Mouse (Mus musculus): Measurements from ENCODE around the gene Hs6st3. TPM values are rescaled to one million over a fixed set of nuclear protein-coding genes. Genes with fewer than 3 reads are reported as not detected.
A peak's percentile ranks its signal among the peaks of the same experiment; 100 is the strongest.
"Not testable (repeated sequence)": the region's sequence is repeated elsewhere in the genome, so short reads cannot be mapped to it uniquely, and the experiment has no call there.

The Hs6st3 gene
- total RNA-seq, 2 experiments from 2014 or later = 49.8 to 58.4 TPM

DNA sequence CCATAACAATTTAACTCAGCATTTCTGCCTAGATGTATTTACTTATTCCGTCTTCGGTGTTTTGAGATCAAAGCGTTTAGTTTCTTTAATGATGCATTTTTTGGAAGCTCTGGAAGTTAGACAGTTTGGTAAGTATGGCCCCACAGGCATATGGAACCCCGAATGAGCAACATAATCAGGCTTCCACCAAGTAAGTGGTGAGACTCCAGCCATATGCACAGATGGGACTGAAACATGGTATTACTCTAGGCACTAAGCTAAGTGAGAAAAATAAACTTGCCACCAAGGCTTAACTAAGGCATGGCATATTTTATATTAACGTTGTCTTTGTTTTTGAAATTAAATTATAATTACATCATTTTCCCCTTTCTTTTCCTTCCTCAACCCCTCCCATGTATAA lies 284.8 kb downstream of the Hs6st3 start:
- no peak for DNase-seq (ENCODE audit: low spot score in 2 of 2)

DNA sequence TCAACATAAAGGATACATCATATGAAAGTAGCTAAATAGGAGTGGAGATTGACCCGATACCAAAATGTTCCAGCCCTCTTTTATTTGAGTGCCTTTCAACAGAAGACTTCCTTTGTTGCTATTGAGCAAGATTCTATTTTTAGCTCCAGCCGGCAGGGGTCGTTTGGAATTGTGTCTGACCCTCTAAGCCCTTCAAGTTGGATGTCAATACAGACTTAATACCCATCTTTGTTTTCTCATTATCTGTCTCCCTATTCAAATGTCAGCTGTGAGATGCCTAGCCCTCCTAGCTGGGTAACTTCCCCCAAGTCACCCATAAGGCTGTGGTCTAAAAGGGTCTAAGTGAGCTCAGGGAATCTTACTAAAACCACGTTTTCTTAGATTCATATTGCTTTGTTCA lies 312.3 kb downstream of the Hs6st3 start:
- DNase-seq (ENCODE audit: low spot score in 2 of 2) = no peak

DNA sequence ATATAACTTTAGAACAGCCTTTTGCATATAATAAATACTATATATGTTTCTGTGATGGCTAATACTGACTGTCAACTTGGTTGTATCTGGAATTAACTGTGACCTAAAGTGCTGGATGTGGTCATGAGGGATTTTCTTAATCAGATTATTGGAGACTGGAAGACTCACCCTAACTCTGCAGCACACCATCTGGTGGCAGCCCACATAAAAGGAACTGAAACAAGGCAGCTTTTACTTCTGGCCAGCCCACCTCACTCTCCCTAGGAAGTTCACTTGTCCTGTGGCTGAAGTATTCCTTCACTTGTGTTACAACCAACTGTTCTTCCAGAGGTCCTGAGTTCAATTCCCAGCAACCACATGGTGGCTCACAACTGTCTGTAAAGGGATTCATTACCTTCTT lies 313.5 kb downstream of the Hs6st3 start:
- DNase-seq (ENCODE audit: low spot score in 2 of 2) = no peak

DNA sequence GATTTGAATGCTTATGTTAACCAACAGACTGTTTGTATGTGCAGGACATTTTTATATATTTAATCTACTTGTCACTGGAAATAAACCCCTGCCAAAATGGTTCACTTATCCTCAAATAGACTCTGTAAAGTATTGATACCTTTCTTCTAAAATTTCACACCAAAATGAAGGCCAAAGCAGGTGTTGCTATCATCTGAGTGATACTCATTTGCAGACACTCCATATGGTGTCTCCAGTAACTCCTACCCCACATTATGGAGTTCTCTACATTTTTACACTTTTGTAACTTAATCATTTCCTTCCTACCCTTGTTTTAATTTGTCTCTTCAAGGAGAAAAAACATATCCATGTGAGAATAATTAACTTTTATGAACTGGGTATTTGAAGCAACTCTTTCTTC lies 314.2 kb downstream of the Hs6st3 start:
- no peak for DNase-seq (ENCODE audit: low spot score in 2 of 2)

DNA sequence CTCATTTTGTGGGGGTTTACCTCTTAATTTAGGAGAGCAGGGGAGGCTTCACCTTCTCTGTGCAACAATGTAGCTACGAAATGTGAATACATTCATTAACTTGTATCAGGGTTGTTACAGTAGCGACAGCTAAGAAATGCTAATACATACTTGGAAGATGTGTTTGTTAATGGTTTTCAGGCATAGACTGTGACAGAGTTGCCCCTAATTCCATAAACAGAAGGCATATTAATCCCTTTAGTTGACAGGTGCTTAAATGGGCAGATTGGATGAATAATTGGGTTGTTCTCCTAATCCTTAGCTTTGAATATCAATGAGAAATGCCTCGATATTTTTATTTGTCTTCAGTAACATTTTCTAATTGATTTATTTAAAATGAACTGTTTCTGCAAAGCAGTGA lies 314.7 kb downstream of the Hs6st3 start:
- DNase-seq (ENCODE audit: low spot score in 2 of 2) = no peak

DNA sequence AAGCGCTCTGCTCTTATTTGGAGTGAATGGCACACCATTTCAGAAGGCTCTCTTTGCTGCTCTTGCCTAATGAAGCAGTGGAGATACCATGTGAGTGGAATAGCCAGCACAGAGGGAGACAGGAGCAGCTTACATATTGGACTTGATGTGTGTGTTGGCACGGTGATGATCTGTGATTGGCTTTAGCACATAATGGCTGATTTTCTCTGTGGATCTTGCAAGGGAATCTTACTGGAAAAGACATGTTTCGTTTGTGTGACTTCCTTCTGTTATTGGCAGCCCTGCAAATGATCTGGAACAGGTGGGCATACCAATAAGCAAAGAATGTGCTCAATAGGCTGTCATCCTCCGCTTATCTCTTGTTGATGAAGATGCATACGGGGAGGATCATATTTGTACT lies 326.2 kb downstream of the Hs6st3 start:
- no peak for DNase-seq (ENCODE audit: low spot score in 2 of 2)

DNA sequence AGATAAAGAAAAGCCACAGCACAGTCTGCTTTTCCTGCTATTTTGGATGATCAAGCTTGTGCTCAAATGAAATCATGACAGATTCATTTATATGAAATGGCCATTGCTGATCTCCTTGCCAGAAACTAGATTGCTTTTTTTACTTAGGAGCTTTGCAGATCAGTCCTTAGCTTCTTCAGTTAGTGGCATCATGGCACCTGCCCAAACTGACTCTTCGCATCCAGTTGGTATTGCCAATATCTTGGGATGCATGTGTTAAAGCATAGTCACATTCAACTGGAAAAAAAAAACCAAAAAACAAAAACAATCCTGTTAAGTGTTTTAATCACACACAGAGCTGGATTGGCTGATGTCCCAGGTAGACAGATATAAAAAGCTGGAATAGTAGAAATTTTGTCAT lies 326.7 kb downstream of the Hs6st3 start:
- DNase-seq (ENCODE audit: low spot score in 2 of 2) = no peak

DNA sequence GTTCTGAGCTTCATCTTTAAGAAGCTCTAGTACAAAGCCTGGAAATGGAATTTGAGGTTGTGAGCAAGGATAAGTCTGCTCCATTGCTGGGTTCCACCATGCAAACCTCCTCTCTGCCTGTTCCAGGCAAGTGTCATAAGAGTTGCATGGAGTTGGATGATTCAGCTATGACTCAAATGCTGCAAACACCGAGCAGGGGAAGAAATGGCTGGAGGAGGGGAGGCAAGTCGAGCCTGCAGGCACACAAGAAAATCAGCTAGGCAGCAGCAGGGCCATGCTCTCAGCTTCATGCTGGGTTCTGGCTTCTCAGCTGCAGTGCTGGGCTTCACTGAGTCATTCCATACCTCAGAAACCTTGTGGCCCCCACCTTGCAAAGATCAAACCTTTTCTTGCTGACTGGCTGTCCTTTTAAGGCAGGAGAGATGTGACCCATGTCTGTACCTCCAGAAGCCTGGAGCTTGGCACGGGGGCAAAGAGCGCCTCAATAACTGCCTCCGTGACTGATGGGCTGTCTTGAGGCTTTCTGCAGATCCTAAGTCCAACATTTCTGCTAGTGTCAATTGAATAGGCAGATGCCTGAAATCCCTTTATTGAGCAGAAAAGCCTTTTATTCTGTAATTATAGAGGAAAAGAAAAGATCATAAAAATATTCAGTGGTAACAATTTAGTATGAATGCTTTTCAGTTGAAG lies 328.9 kb downstream of the Hs6st3 start:
- DNase-seq (ENCODE audit: low spot score in 2 of 2) = peak; percentile 38 to 53

DNA sequence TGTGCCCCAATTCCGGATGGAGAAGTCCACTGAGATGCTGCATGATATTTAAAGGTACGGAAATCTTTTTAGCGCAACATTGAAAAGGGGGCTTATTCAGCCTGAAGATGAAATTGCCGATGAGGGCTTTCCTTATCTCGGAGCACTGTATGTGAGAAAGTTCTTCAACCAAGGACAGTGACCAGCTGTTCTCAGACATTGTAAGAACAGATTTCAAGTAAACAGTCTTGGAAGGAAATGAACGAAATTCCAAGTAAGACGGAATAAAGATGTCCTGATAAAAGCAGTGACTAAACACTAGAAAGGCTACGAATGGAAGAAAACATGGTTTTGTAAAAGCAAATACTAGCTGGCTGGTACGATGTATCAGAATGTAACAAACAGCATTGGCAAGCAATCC lies 338.4 kb downstream of the Hs6st3 start:
- DNase-seq (ENCODE audit: low spot score in 2 of 2) = no peak

DNA sequence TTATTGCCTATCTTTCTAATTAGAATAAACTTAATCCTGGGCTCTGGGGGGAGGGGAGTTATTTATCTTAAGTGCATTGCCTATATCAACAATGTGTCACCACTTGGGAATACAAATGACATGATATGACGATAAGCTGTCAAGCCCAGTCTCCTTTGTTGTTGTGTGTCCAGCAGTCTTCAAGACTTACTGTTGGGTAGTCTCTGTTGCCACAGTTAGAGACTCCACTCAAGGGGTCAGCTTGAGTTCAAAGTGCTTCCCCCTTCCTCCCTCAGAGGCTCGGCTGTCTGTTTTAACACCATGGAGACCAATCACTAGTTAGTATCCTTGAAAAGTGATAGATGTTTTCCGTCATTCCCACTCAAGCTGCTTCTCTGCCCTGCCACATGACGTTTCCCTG lies 339.7 kb downstream of the Hs6st3 start:
- no peak for DNase-seq (ENCODE audit: low spot score in 2 of 2)

DNA sequence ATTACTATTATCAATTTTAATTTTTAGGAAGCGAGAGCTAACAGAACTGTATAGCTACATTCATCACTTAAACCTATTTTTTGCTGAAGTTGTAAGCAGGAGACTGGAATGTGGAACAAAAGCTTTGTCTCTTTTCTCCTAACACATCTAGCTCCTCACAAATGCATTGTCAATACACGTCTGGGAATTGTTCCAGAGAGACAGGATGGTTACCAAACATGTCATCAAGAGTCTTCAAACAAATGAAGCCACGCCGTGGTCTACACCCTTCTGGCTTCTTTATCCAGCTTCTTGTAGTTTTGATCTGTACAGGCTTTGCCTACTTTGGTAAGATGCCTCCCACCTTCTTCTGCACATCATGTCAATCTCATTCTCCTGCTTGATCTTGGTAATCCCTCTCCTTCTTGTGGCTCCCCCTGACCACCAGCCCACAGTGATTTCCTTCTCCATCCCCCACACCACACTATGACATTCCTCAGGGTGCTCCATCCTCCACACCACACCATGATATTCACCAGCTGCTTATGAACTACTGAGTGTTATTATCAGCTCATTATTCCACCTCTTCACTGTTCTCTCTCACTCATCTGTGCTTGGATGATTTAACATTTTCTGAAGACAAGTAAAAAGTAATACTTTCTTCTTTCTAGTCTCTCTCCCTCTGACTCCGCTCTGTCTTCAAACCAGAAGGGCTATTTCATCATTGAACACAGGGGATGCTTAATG lies 351.0 kb downstream of the Hs6st3 start:
- DNase-seq (ENCODE audit: low spot score in 2 of 2) = no peak

DNA sequence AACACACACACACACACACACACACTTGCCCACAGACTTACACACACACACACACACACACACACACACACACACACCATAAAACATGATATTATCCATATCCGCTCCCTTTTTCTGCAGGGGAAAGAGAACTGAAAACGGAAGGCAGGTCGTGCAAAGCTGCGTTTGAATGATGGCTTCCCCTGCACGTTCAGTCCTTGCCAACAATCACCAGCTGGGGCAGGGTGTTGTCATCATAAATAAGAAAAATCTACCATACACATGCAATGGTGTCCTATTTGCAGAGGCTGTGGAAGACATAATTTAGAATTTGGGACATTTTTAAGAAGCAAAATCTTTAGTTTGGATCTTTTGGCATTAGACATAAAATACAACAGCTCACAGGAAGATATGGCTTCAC lies 382.5 kb downstream of the Hs6st3 start:
- DNase-seq (ENCODE audit: low spot score in 2 of 2) = no peak

DNA sequence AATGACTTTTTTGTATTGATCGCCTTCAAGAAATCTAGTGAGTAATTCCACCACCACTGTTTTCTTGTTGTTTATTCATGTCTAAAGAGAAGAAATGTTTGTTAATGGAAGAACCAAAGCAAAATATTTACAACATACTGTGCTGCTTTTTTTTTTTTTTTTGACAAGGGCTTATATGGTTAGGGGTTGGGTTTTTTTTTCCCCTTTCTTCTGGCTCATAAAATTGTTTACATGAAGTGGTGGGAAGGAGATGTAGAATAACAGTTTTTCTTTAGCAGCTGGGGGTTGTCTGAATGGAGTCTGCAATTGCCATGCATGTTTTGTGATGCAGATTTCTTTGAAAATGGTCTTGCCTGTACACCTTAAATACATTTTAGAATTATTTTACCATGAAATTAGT lies 382.9 kb downstream of the Hs6st3 start:
- DNase-seq (ENCODE audit: low spot score in 2 of 2) = no peak

DNA sequence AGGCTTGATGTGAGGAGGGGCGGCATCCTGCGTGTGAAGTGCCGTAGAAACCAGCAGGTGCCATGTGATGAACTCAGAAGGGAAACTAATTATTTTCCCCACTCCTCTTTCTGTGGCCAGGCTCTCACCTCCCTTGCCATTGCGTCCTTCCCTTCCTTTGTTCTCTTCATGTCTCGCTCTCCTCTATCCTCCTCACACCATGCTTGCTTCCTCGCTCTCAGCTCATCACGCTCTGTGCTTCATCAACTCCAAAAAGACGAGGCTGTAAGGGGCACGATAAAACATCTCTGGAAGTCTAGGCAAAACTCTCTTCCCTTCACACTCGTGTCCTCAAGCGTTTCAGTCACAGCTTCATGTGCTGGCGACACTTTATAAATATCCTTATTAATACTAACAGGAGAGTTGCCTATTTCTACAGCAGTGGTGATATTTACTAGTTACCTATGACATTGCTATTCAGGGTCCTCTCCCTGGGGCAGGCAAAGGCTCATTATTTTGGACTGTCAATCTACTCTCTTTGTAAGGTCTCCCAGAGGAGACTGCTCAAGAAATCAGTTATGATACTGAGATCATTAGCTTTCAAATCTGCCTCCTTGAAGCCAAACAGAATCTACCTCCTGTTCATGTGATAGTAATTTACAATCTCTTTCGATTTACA lies 394.9 kb downstream of the Hs6st3 start:
- no peak for DNase-seq (ENCODE audit: low spot score in 2 of 2)

DNA sequence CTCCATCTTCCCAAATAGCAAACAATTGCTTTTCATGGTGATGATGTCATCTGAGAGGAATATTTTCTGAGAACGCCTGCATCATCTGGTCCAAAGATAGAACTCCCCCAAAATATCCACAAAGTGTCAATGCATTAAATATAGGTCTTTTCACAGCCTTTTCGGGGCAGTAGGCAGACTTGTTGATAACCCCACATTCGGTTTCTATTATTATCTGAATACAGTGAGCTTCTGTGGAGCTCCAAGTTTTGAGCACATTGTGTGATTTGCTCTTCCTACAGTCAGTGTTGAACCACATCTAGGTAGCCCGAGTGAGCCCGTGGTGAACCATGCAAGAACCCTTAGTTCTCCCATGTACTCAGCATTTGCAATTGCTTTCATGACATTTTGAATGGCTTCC lies 402.4 kb downstream of the Hs6st3 start:
- DNase-seq (ENCODE audit: low spot score in 2 of 2) = no peak

DNA sequence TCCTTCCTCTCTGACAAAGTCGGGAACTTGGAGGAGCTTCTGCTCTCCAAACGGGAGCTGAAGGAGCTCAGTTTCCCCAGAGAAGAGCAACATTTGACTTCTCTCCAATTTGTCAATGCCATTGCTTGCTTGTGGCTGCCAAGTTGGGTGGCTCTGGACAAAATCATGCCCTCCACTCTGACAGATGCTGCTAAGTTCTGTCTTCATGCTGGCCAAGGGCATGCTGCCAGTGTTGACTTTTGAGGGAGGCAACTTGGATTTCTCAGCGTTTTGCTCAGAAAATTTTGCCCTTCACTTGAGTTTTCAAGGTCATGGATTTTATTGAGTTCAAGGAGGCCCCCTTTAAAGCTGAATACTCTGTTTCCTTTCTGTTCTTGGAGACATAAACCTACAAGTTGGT lies 406.5 kb downstream of the Hs6st3 start:
- no peak for DNase-seq (ENCODE audit: low spot score in 2 of 2)

DNA sequence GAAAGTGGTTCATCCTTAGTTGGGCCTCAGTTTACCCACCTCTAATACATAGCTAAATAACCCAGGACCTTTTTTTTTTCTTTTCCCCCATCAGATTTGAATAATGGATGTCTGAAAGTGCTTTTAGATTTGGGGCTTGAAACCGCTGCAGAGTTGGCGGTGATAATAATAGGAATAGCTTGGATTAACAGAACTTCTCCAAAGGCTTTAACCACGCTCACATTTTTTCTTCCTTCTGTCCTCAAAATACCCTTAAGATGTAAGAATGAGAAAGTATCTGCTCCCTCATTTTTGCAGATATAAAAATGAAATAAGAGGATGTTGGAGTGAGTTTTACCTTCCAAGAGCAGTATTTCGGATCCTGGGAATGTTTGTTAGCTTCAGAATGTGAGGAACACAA lies 420.2 kb downstream of the Hs6st3 start:
- DNase-seq (ENCODE audit: low spot score in 2 of 2) = no peak

DNA sequence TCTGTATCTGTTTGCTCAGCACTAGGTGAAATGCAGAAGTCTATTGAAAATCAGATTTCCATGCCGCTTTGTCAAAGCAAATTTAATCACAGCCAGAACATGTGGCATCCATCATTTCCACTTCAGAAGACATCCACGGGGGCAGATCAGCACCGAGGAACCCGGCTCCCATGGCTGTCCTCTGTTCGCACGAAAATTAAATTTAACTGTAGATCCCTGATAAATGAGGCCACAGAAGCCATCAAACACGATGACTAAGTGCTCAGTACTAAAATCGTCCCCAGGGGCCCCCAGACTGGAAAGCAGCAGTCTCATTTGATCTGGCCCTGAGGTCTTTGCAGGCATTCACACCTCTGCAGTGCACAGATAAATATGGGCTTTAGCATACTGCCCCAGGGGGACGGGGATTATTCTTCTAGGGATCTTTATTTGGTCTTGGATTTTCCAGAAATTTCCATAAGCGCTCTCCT lies 443.9 kb downstream of the Hs6st3 start:
- DNase-seq (ENCODE audit: low spot score in 2 of 2) = no peak

DNA sequence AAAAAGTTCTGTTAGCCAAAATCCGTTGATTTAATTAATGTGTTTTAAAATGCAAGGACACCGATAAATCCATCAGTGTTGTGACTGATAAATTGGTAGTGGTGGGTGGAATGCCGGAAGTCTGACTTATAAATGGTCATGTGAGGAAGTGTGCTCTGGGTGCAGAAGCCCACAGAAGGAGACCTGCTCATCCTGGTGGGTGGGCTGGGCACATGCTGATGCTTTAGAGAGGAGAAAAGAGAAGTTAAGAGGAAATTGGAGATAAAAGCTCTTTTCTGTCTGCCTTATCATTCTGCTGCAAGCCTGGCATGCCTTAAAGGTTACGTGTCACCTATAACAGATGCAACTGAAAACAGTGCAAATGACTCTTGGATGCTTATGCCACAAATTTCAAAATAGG lies 446.9 kb downstream of the Hs6st3 start:
- no peak for DNase-seq (ENCODE audit: low spot score in 2 of 2)

DNA sequence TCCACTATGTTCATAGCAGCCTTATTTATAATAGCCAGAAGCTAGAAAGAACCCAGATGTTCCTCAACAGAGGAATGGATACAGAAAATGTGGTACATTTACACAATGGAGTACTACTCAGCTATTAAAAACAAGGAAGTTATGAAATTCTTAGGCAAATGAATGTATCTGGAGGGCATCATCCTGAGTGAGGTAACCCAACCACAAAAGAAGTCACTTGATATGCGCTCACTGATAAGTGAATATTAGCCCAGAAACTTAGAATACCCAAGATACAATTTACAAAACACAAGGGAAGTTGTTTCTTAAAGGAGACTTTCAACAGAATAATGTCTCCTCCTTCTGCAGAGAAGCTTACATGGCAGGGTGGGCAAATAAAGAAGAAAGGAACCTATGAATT lies 449.2 kb downstream of the Hs6st3 start:
- not testable (repeated sequence) for DNase-seq (ENCODE audit: low spot score in 2 of 2)

DNA sequence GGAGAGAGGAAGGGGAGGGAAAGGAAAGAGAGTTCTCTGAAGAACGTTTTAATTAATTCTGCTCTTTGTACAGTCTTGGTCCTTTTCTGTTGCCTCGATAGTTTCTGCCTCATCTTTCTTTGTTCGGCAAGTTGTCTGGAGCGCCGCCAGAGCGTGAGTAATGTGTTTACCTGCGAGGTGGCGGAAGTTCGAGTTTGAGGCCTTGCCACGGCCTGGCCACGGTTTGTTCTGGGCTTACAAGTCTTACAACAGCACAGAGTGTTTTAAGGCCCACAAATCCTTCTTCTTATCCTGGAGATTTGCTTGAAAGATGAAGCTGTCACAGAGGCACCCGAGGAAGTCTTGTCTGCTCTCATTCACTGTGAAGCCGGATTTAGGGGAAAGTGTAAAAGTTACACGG lies 466.2 kb downstream of the Hs6st3 start:
- peak in 1 of 2 experiments; percentile 3 for DNase-seq (ENCODE audit: low spot score in 2 of 2)

DNA sequence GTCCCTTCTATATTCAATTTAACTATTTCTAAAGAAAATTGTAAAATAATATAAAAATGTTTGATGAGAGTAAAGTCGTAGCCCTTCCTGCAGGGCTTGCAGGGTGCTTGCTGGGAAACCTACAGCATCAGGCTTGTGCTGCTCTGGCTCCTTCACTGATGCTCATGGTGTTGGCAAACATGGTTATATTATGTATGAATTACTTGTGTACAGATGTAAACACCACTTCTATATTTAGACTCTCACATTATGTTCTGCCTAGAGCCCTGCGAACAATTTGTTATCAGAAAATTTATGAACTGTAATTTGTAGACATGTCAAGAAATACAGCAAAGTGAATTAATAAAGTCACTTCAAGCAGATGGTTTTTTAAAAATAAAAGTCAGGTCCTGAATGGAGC lies 474.7 kb downstream of the Hs6st3 start:
- no peak for DNase-seq (ENCODE audit: low spot score in 2 of 2)
